Mouse (Mus musculus) 3T3-L1 (cell line): ENCODE results near the gene C2cd4c.

Experiments used
- DNase-seq: peaks from one replicate; pipeline ENCODE4 v3.0.0-alpha.2; 2015; ENCODE audit warnings: low read depth, low spot score

C2cd4c gene

DNA sequence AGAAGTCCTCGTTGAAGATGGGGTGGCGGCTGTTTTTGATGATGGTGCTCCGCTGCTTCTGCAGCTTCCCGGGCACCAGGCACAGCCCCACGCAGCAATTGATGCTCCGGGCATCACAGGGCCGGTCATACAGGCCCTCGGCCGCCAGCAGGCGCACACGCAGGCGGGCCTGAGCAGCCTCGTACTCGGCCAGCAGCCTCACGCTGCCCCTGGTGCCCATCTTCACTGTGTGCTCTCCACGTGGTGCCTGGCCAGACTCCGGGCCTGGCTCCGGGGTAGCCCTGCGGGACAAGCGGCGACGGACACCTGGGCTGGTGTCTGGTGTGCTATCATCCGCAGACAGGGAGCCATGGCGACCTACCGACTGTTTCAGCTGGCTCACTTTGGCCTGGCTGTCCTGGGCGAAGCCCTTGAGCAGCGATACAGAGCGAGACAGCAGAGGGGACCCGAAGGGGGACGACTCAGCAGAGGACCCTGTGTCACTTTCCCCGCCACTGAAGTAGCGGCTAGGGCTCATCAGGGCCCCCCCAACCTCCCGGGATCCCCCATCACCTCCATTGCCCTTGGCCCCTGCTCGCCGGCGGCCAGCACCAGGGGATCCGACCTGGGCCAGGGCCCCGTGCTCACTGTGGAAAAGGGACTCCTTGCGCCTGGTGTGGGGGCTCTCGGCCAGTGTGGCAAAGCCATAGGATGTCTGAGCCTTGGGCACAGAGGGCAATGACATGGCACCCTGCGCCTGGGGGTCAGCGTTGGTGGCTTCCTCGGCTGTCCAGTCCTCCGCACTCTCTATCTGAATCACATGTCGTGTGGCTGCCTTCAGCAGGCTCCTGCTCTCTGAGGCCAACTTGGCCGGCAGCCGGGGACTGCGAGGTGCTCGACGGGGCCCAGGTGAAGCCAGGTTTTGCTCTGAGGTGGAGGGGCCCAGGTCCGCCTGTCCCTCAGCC, 1.4 kb downstream of the C2cd4c start:
- DNase-seq, result no peak

DNA sequence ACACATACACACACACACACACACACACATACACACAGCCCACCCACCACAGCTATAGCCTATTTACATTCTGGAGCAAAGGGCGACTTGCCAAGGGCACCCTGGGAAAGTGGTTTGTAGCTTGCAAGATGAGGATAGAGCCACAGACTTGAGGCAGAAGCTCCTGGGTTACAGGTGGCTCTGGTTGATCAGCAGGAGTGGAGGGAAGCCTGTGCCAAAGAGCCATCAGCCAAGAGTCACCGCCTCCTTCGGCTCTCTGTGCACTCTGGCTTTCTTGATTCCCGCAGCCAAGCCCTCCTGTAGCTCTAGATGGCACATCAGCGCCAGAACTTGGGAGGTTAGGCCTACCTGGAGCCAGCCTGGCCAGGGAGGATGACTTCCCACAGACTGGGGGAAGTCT, 2.5 kb downstream of the C2cd4c start:
- DNase-seq, result no peak

DNA sequence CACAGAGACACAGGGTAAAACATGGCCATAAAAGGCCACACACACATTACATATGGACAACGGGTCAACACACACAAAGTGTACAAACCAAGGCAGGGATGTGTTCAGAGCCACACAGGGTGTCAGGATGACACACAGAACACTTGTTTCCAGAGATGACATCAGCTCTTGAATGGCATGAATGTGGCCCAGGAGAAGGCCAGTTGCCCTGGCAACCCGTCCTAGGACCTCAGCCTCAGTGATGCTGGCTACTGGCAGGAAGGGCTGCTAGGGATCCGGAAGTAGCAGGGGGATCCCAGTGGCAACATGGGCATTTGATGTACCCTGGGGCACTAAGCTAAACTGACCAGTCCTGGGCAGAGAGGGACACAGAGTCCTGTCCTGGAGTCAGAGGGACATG, 4.5 kb downstream of the C2cd4c start:
- no peak for DNase-seq

DNA sequence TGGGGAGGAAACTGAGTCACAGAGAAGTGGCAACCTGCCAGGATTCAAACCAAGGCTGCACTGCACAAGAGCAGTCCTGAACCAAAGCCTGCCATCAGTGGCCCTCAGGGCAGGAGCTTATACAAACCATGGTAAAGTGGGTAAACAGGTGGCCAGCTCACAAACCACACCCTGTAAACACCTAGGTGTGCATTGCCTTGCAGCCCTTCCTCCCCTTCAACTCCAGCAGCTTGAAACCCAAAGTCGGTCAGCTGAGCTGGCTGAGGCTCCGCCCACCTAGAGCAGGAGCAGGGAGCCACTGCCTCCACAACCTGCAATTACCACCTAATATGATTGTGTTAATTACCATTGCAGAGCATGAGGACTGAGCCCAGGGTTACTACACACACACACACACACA, 5.9 kb downstream of the C2cd4c start:
- DNase-seq, result no peak

DNA sequence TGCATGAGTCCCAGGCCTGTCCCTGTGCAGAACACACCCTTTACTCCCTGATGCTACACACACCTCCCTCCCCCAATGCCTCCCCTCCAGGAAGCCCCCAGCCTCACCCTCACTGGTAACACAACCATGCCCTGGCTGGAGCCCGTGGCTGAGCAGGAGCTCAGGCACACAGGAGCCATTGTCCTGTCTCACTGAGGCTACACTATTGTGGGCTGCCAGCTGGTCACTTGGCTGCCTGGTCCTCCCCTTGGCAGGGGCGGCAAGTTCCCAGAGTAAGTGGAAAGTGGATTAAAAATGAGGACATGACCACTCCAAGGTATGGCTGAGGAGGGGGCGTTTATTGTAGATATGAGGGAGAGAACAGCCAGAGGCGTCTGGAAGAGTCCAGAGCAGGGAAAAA, 7.3 kb downstream of the C2cd4c start:
- DNase-seq, result no peak

GRCm38 (mm10) chr10:79597936-79598230, 15.9 kb downstream of the C2cd4c start:
- no peak for DNase-seq

- DNase-seq, result no peak
Observed at GRCm38 (mm10) chr10:79597051-79597935, 16.5 kb downstream of the C2cd4c start.

DNA sequence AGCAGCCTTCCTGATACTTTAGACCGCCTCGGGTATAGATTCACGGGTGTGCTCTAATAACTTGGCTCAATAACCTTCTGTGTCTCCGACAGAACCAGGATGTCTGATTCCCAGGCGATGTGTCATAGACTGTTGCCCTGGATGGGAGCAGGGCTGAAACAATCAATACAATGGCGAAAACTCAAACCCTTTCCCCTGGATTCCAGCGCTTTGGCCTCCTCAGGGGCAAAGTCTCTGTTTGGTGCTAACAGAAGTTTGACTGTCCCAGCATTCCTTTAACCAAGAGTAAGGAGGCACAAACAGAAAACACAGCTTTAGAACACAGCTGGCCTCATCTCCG, 18.3 kb downstream of the C2cd4c start:
- DNase-seq, result no peak

- DNase-seq, result peak; percentile 88
Observed at GRCm38 (mm10) chr10:79594872-79595589, 18.8 kb downstream of the C2cd4c start.

DNA sequence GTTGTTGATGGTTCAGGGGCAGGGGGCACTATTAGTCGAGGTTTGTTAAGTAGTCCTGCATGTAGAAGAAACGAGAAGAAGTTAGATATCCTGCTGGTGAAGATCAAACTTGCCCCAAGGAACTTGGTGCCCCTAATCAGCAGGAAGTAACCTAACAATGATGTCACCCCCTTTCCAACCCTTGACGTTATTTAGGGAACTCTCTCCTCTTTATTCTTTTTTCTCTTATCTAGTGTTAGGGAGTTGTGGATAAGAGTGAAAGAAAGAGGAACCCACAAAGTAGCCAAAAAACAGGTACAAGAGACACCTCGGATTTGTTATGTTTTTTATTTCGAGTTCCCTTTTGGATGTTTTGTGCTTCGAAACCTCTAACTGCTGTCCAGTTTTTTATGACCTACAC, 19.7 kb downstream of the C2cd4c start:
- no peak for DNase-seq

DNA sequence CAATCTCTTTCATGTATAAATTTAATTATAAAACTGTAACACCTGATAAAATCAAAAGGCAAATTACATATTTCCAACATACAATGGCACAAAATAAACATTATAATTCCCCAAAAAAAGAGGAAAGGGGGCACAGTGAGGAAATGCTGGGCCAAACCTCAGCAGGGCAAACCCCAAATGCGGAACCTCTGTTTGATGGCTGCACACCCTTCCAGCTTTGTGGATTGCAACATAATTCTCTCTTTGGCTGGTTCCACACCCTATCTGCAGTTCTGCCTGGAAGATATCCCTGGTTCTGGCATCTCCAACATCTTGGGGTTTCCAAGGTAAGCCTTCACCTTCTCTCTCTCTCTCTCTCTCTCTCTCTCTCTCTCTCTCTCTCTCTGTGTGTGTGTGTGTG, 23.1 kb downstream of the C2cd4c start:
- DNase-seq, result no peak

DNA sequence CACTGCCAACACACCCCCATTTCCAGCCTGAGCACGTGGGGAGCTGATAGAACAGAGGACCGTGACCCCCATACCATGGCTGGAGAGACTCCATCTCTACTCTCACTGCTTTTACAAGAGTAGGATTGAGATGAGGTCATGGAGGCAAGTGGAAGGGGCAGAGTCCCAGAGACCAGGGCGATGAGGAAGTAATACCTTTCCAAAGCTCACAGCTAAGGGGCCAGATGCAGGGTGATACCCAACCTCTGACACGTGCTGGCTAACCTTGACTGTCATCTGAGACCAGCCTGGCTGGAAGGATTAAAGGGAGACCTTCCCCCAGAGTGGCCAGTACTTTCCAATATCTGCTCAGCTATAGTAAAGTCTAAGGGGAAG, 26.1 kb downstream of the C2cd4c start:
- DNase-seq, result no peak

- DNase-seq, result no peak
Observed at GRCm38 (mm10) chr10:79587061-79587751, 26.6 kb downstream of the C2cd4c start, which contains the start of gene Theg. TSS of gene Theg (minus strand) at chr10:79587331.

DNA sequence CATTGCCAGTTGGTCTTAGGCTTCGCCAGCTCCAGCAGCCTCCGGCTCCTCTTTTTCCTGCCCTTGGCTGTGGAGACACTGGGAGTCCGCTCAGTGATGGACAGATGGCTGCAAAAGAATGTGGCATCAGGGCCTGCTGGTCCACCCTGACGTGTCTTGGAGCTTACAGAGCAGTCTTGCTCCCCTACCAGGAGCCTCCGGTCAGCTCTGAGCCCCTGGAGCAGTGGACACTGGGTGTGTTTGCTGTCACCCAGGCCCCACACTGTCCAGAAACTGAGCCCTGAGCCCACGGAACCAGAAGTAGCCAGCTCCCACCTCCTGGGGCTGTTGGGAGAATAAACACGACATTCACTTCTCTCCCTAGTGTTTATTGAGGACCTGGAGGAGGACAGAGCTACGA, 27.6 kb downstream of the C2cd4c start:
- DNase-seq, result no peak

GRCm38 (mm10) chr10:79585723-79586122, 28.1 kb downstream of the C2cd4c start:
- no peak for DNase-seq

DNA sequence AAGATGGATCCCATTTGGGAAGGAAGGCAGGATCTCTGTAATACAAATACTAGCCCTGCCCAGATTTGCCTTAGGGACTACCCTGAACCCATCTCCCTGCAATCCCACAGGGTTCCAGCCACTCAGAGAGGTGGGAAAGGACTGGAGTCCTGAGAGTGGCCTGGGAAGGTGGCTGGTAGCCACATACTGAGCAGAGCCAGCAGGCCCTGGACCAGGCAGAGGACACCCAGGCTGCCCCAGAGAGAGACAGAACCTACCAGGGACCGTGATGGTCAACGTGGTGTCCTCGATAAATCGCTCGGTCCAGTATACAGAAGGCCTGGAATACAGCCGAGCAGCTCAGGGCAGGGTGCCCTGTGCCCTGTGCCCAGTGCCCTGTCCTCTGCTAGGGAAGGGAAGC, 28.7 kb downstream of the C2cd4c start:
- DNase-seq, result no peak

GRCm38 (mm10) chr10:79584426-79584825, 29.4 kb downstream of the C2cd4c start:
- DNase-seq, result no peak

- no peak for DNase-seq
Observed at GRCm38 (mm10) chr10:79584021-79584420, 29.8 kb downstream of the C2cd4c start.

DNA sequence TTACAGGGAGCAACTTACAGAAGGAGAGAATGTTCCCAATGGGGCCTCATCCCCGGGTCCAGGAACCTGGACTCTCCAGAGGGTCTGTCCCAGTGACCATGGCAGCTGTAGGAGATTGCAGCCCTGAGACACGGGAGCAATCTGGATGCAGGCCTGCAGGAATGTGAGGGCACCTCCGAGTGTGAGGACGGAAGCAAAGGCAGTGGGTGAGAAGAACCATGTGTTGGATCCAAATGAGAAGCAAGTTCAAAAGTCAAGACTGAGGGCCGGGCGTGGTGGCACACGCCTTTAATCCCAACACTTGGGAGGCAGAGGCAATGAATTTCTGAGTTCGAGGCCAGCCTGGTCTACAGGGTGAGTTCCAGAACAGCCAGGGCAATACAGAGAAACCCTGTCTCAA, 32.3 kb downstream of the C2cd4c start:
- no peak for DNase-seq

DNA sequence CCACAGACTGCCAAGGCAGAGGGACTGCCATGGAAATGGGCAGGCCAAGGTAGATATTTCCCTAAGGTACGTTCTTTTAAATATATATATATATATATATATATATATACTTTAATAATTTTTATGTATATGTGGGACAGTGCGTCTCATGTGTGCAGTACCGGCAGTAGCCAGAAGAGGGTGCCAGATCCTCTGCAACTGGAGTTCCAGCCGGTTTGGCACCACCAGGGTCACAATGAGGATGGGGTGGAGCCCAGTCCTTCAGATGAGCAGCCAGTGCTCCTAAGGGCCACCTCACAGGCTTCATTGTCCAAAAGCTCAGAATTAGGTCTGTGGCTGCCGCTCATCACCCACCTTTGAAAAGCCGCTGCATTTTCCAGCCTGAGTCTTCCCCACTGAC, 33.0 kb downstream of the C2cd4c start:
- DNase-seq, result peak; percentile 58

DNA sequence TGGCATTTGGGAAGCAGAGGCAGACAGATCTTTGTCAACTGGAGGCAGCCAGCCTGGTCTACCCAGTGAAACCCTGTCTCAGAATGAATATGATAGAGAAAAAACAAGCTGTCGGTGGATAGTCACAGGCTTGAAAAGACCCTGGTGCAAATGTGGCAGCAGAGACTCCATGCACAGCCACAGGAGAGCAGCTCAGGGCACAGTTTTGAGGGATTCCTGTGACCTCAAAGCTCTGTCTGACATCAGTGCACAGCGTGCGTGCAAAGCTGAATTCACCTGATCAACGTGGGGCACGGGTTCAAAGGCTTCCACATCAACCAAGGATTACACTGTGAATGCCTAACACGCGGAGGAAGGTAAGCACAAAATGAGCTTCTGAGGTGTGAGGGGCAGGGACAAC, 33.5 kb downstream of the C2cd4c start:
- DNase-seq, result no peak

DNA sequence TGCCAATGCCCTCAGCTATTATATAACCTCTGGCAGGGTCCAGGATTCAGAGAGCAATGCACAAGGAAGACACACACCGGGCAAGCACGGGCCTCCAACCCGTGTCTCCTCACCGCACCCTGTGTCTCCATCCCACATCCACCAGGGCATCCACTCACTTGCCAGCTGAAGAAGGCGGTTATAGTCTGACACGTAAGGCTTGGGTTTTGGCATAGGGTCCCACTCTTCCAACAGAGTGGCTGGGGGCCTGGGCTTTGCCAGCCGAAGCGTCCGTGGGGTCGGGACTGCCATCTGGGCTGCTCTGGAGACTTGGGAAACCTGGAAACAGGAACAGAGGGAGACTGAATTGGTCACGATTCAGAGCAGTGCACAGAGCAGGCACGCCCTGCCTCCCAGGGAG, 34.0 kb downstream of the C2cd4c start:
- DNase-seq, result no peak
